ENCODE assay signal across 22 mouse cellular contexts in genomic region chr3:102145645-102146386, GRCm38 (mm10). TPM values are rescaled to one million over a fixed set of nuclear protein-coding genes. Genes with fewer than 3 reads are reported as not detected.
A peak's percentile ranks its signal among the peaks of the same experiment; 100 is the strongest.
DNase-seq lines count a peak whose midpoint lies in the region; ATAC-seq and TF ChIP-seq lines count a peak whose summit lies in the region.
"Had no signal": no experiment of that assay in that cellular context is flagged by ENCODE, and none has a peak within 500 bp of the region (broad histone marks: within the 10 kb centered on the region; RNA-seq: fewer than 3 reads in every experiment).

No protein-coding gene starts in this region.

- TF ChIP-seq CTCF in kidney, adult 2 months (conservative IDR thresholded peaks at IDR 0.05; ENCODE audit: insufficient read depth, insufficient read length, low read depth, low read length), result no peak

- no peaks in the 10 kb centered on the region for H3K36me3 ChIP-seq in kidney, embryonic 16.5 days (ENCODE audit: insufficient read depth, low read length)
- H3K36me3 ChIP-seq in kidney, adult 2 months (ENCODE audit: control insufficient read depth, insufficient read depth, low read length), result no peaks in the 10 kb centered on the region
- no peaks in the 10 kb centered on the region for H3K36me3 ChIP-seq in liver, embryonic 12.5 days
- H3K36me3 ChIP-seq: embryonic facial prominence, embryonic 12.5 days; G1E; limb, embryonic 15.5 days; stomach, embryonic 15.5 days had no signal

- no peak for TF ChIP-seq POLR2A in kidney, adult 2 months (IDR thresholded peaks at IDR 0.05; ENCODE audit: low read depth, low read length)

- DNase-seq in embryo, embryonic 10 days (ENCODE audit: low spot score), result peak; percentile 59
- DNase-seq in embryo, embryonic 9.5 days (ENCODE audit: extremely low spot score), result no peak
- no peak for DNase-seq in kidney, adult 2 months
- DNase-seq in retina, postnatal 1 day, result peak; percentile 86
- no peak for DNase-seq in thymus, postnatal 0 days (ENCODE audit: low spot score)
- DNase-seq in cerebellum, adult 11 months, result no peak
- DNase-seq: cerebellum, postnatal 25 days; gastrocnemius, postnatal 10 days; heart, adult 18-20 months; kidney, postnatal 14 days; lung, postnatal 14 days; right cerebral cortex, postnatal 14 days had no signal

- no peak overlapping the region for H3K27ac ChIP-seq in kidney, embryonic 16.5 days (ENCODE audit: low read length)
- H3K27ac ChIP-seq in kidney, adult 2 months (ENCODE audit: insufficient read depth, low read depth, low read length), result no peak overlapping the region
- H3K27ac ChIP-seq in liver, embryonic 12.5 days, result peak overlapping the region; percentile 61
- H3K27ac ChIP-seq: embryonic facial prominence, embryonic 12.5 days; heart, embryonic 15.5 days; limb, embryonic 15.5 days; stomach, embryonic 15.5 days had no signal

- H3K4me1 ChIP-seq in kidney, embryonic 16.5 days (ENCODE audit: insufficient read depth, low read length), result peaks cover 22% of the 10 kb centered on the region
- H3K4me1 ChIP-seq in kidney, adult 2 months (ENCODE audit: control insufficient read depth, insufficient read depth, low read length), result no peaks in the 10 kb centered on the region
- H3K4me1 ChIP-seq in liver, embryonic 12.5 days, result peaks cover 54% of the 10 kb centered on the region
- H3K4me1 ChIP-seq: megakaryocyte, embryonic 14.5 days; stomach, embryonic 15.5 days had no signal

- H3K4me2 ChIP-seq in kidney, embryonic 16.5 days (replicated peaks; ENCODE audit: low read depth, low read length), result no peak overlapping the region
- peak overlapping the region; percentile 54 for H3K4me2 ChIP-seq in liver, embryonic 12.5 days
- H3K4me2 ChIP-seq: embryonic facial prominence, embryonic 12.5 days; heart, embryonic 15.5 days; limb, embryonic 15.5 days; stomach, embryonic 15.5 days had no signal

- peak; percentile 69; the same call in 1 of the 2 replicates for ATAC-seq in kidney, embryonic 16.5 days (ENCODE audit: low FRiP score, low TSS enrichment)
- peak; percentile 52; the same call in 1 of the 2 replicates for ATAC-seq in liver, embryonic 12.5 days
- ATAC-seq: CD4-positive, CD25-positive, alpha-beta regulatory T cell, adult 4 months; midbrain, embryonic 16.5 days had no signal

- H3K9ac ChIP-seq in kidney, embryonic 16.5 days (replicated peaks; ENCODE audit: low read length), result no peak overlapping the region
- no peak overlapping the region for H3K9ac ChIP-seq in liver, embryonic 12.5 days
- H3K9ac ChIP-seq: embryonic facial prominence, embryonic 12.5 days; heart, embryonic 15.5 days; limb, embryonic 15.5 days; stomach, embryonic 15.5 days had no signal

- no peaks in the 10 kb centered on the region for H3K27me3 ChIP-seq in kidney, embryonic 16.5 days (ENCODE audit: insufficient read depth, low read length)
- H3K27me3 ChIP-seq in kidney, adult 2 months (replicated peaks; ENCODE audit: control insufficient read depth, insufficient read depth, low read length), result no peaks in the 10 kb centered on the region
- H3K27me3 ChIP-seq in liver, embryonic 12.5 days (replicated peaks), result no peaks in the 10 kb centered on the region
- H3K27me3 ChIP-seq: embryonic facial prominence, embryonic 12.5 days; heart, embryonic 15.5 days; limb, embryonic 15.5 days; megakaryocyte, embryonic 14.5 days; stomach, embryonic 15.5 days had no signal

- no peaks in the 10 kb centered on the region for H3K9me3 ChIP-seq in kidney, embryonic 16.5 days (ENCODE audit: low read length)
- H3K9me3 ChIP-seq in liver, embryonic 12.5 days (replicated peaks), result no peaks in the 10 kb centered on the region
- H3K9me3 ChIP-seq: embryonic facial prominence, embryonic 12.5 days; G1E; heart, embryonic 15.5 days; limb, embryonic 15.5 days; stomach, embryonic 15.5 days had no signal

- H3K4me3 ChIP-seq in kidney, embryonic 16.5 days (ENCODE audit: low read length), result no peak overlapping the region
- H3K4me3 ChIP-seq in kidney, adult 2 months (ENCODE audit: insufficient read depth, low read depth, low read length), result no peak overlapping the region
- no peak overlapping the region for H3K4me3 ChIP-seq in liver, embryonic 12.5 days
- H3K4me3 ChIP-seq: embryonic facial prominence, embryonic 12.5 days; heart, embryonic 15.5 days; limb, embryonic 15.5 days; megakaryocyte, embryonic 14.5 days; stomach, embryonic 15.5 days had no signal

- 24% methylated on average over 6 of the region's 6 CpGs for WGBS in kidney, embryonic 16.5 days
- WGBS in kidney, adult 2 months, result 48% methylated on average over 6 of the region's 6 CpGs
- WGBS in liver, embryonic 12.5 days (ENCODE audit: insufficient replicate concordance), result 74% methylated on average over 6 of the region's 6 CpGs

RNA-seq across cellular contexts. Expression of gene Vangl1, which starts 58.7 kb away (rescaled TPM):
- polyA plus RNA-seq in kidney, embryonic 16.5 days (2015; fragmentation: Nextera tagmentation; extraction: Ambion mirVana), result 21.1 and 21.7 TPM in 2 replicates
- polyA plus RNA-seq in kidney, adult 2 months (2012; rRNA removed), result 31.1 and 34.6 TPM in 2 replicates
- 70.5 and 76.3 TPM in 2 replicates for polyA plus RNA-seq in liver, embryonic 12.5 days (2016; fragmentation: Nextera tagmentation; extraction: Ambion mirVana)
- 5.2 and 5.4 TPM in 2 replicates for polyA plus RNA-seq in thymus, postnatal 0 days (2015; fragmentation: Nextera tagmentation; extraction: Ambion mirVana)

RNA-seq across cellular contexts. Expression of gene Casq2, which starts 59.6 kb away (rescaled TPM):
- 3.1 and 3.6 TPM in 2 replicates for polyA plus RNA-seq in kidney, embryonic 16.5 days (2015; fragmentation: Nextera tagmentation; extraction: Ambion mirVana)
- 0.38 and 2.1 TPM in 2 replicates for polyA plus RNA-seq in kidney, adult 2 months (2012; rRNA removed)
- polyA plus RNA-seq in liver, embryonic 12.5 days (2016; fragmentation: Nextera tagmentation; extraction: Ambion mirVana), result 0.60 and 0.98 TPM in 2 replicates
- 0.99 and 1.0 TPM in 2 replicates for polyA plus RNA-seq in thymus, postnatal 0 days (2015; fragmentation: Nextera tagmentation; extraction: Ambion mirVana)
- polyA plus RNA-seq: CD4-positive, CD25-positive, alpha-beta regulatory T cell, adult 4 months; G1E had no signal

Comparison
In these comparisons a context has a peak if more than half of its experiments do, and no peak if none do; other contexts are left out.
1. DNase-seq: peak in embryo, embryonic 10 days (single experiment) and retina, postnatal 1 day (single experiment); none in embryo, embryonic 9.5 days (single experiment), kidney, adult 2 months (single experiment), thymus, postnatal 0 days (single experiment) and cerebellum, adult 11 months (single experiment).